Mouse (Mus musculus) olfactory bulb, adult 2 months (tissue): Measurements from ENCODE around the gene Nhsl1. TPM values are rescaled to one million over a fixed set of nuclear protein-coding genes. Genes with fewer than 3 reads are reported as not detected.

Source experiments
- H3K27ac ChIP-seq: fragments of 200-500 bp; 2 replicates; pipeline ENCODE4 v1.5.1; 2012; ENCODE audit warnings: low read depth, low read length; ENCODE audit not compliant: insufficient read depth
- H3K4me1 ChIP-seq: fragments of 200-500 bp; 2 replicates; pipeline ENCODE4 v1.6.1; 2012; ENCODE audit warnings: low read length; ENCODE audit not compliant: control insufficient read depth, insufficient read depth
- H3K4me3 ChIP-seq: fragments of 200-500 bp; 2 replicates; pipeline ENCODE4 v1.5.1; 2012; ENCODE audit warnings: mild to moderate bottlenecking, low read depth, low read length, moderate library complexity; ENCODE audit not compliant: insufficient read depth
- CTCF ChIP-seq: fragments of 200-500 bp; IDR thresholded peaks from 2 replicates; pipeline ENCODE4 v1.5.1; 2012; ENCODE audit warnings: low read depth, mild to moderate bottlenecking, low read length, moderate library complexity; ENCODE audit not compliant: insufficient read depth
- POLR2A ChIP-seq: fragments of 200-500 bp; IDR thresholded peaks from 2 replicates; pipeline ENCODE4 v1.6.1; 2012; ENCODE audit warnings: mild to moderate bottlenecking, low read depth, low read length, moderate library complexity; ENCODE audit not compliant: insufficient read depth
- WGBS: fragments of 180-500 bp; shearing (Covaris S2); methylation state at CpG from one replicate; pipeline ENCODE4 v1.1.7; 2018; 5-methylcytosine and 5-hydroxymethylcytosine counted together
- polyA plus RNA-seq: library from polyadenylated mRNA; stranded (reverse); fragments of >200 nt; gene quantifications from 2 replicates; pipeline ENCODE4 v1.2.4, GENCODE M21; 2012; ENCODE audit warnings: low replicate concordance; ENCODE audit not compliant: missing spikeins, insufficient read depth, insufficient read length

The Nhsl1 gene
- polyA plus RNA-seq, 1 experiment = not detected

GRCm38 (mm10) chr10:18321861-18322260 lies 3.1 kb downstream of the Nhsl1 start:
- no peak for TF ChIP-seq POLR2A
- TF ChIP-seq CTCF = no peak
- Histone ChIP-seq H3K4me3 (no peak overlapping the region), H3K4me1 (peaks cover 10% of the 10 kb centered on the region), H3K27ac (no peak overlapping the region)
- WGBS = 92% methylated on average over 6 of the region's 6 CpGs

- no peak overlapping the region for H3K27ac ChIP-seq
- peaks cover 9% of the 10 kb centered on the region for H3K4me1 ChIP-seq
- 78% methylated on average over 4 of the region's 4 CpGs for WGBS
- TF ChIP-seq CTCF (no peak), POLR2A (no peak)
- no peak overlapping the region for H3K4me3 ChIP-seq
Measured at GRCm38 (mm10) chr10:18323701-18324100, 4.9 kb downstream of the Nhsl1 start.

- TF ChIP-seq CTCF (no peak), POLR2A (no peak)
- WGBS = 90% methylated on average over 5 of the region's 5 CpGs
- H3K4me1 ChIP-seq = peaks cover 12% of the 10 kb centered on the region
- H3K4me3 ChIP-seq = no peak overlapping the region
- H3K27ac ChIP-seq = no peak overlapping the region
Measured at GRCm38 (mm10) chr10:18328331-18328908, 9.6 kb downstream of the Nhsl1 start.

GRCm38 (mm10) chr10:18329096-18330038 lies 10.6 kb downstream of the Nhsl1 start:
- WGBS = 6% methylated on average over 23 of the region's 23 CpGs
- no peak overlapping the region for H3K27ac ChIP-seq
- TF ChIP-seq POLR2A = no peak
- H3K4me1 ChIP-seq = peaks cover 12% of the 10 kb centered on the region
- peak overlapping the region; percentile 18 for H3K4me3 ChIP-seq

- TF ChIP-seq CTCF = no peak
- H3K4me1 ChIP-seq = peaks cover 12% of the 10 kb centered on the region
- no peak overlapping the region for H3K4me3 ChIP-seq
- H3K27ac ChIP-seq = no peak overlapping the region
- 86% methylated on average over 5 of the region's 5 CpGs for WGBS
Measured at GRCm38 (mm10) chr10:18330445-18330844, 11.7 kb downstream of the Nhsl1 start.

GRCm38 (mm10) chr10:18333575-18333974 lies 14.8 kb downstream of the Nhsl1 start:
- no peak for TF ChIP-seq POLR2A
- TF ChIP-seq CTCF = no peak
- no peak overlapping the region for H3K4me3 ChIP-seq
- H3K27ac ChIP-seq = no peak overlapping the region
- WGBS = 74% methylated on average over 4 of the region's 4 CpGs
- peaks cover 10% of the 10 kb centered on the region for H3K4me1 ChIP-seq

GRCm38 (mm10) chr10:18334176-18334575 lies 15.4 kb downstream of the Nhsl1 start:
- H3K27ac ChIP-seq = no peak overlapping the region
- H3K4me1 ChIP-seq = peaks cover 8% of the 10 kb centered on the region
- WGBS = 90% methylated on average over 4 of the region's 4 CpGs
- H3K4me3 ChIP-seq = no peak overlapping the region
- TF ChIP-seq CTCF (no peak), POLR2A (no peak)

- Histone ChIP-seq H3K27ac (no peak overlapping the region), H3K4me1 (peaks cover 2% of the 10 kb centered on the region), H3K4me3 (no peak overlapping the region)
- 72% methylated on average over 9 of the region's 9 CpGs for WGBS
- TF ChIP-seq POLR2A = no peak
- no peak for TF ChIP-seq CTCF
Measured at GRCm38 (mm10) chr10:18334734-18335133, 15.9 kb downstream of the Nhsl1 start.

- Histone ChIP-seq H3K4me3 (no peak overlapping the region), H3K4me1 (no peaks in the 10 kb centered on the region), H3K27ac (no peak overlapping the region)
- 81% methylated on average over 5 of the region's 5 CpGs for WGBS
- TF ChIP-seq POLR2A (no peak), CTCF (no peak)
Measured at GRCm38 (mm10) chr10:18337725-18338124, 18.9 kb downstream of the Nhsl1 start.
